1 mouse cellular context compared by ENCODE assay signal in the genomic region with DNA sequence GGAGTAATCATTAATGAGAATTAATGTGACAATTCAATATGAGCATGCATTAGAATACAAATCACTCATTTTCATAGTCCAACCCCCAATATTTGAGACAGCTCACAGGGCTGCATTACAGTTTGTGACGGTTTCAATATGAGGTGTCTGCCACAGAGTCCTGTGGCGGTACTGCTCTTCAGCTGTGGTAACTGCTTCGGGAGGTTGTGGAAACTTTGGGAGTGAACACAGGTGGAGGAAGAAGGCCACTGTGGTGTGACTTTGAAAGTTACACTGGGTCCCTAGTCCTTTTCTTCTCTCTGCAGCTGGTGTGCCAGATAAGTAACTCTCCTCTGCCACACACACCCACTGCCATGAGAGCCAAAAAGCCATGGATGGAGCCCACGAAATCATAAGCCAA.
TF ChIP-seq lines count a peak whose summit lies in the region.

No protein-coding gene starts in this region.

TF ChIP-seq in CH12.LX, 34 proteins besides CTCF, POLR2A, EP300 and RAD21 (continued from another document):
- TF ChIP-seq ZC3H11A (IDR thresholded peaks at IDR 0.05; ENCODE audit: low read depth, low read length) (no peak), E2F4 (IDR thresholded peaks at IDR 0.05; ENCODE audit: insufficient replicate concordance, low read depth, low read length) (no peak), MYC (IDR thresholded peaks at IDR 0.05; ENCODE audit: low read depth, low read length) (0 out of 2 replicates have a peak, but pooled peaks have one; percentile 39), JUND (conservative IDR thresholded peaks at IDR 0.05; ENCODE audit: low read depth, low read length) (peak; percentile 86), KAT2A (IDR thresholded peaks at IDR 0.05; ENCODE audit: insufficient replicate concordance, low read length) (no peak), ELF1 (IDR thresholded peaks at IDR 0.05; ENCODE audit: low read depth, low read length) (no peak), IRF4 (IDR thresholded peaks at IDR 0.05; ENCODE audit: low read depth, low read length) (peak; percentile 88), CHD1 (IDR thresholded peaks at IDR 0.05; ENCODE audit: low read depth, low read length) (no peak), POLR2AphosphoS2 (IDR thresholded peaks at IDR 0.05; ENCODE audit: low read depth, low read length) (no peak), TBP (conservative IDR thresholded peaks at IDR 0.05; ENCODE audit: low read depth, low read length) (no peak), JUN (IDR thresholded peaks at IDR 0.05; ENCODE audit: insufficient read depth, low read depth, low read length) (peak; percentile 66), MAZ (IDR thresholded peaks at IDR 0.05; ENCODE audit: low read depth, low read length) (no peak), SMC3 (IDR thresholded peaks at IDR 0.05; ENCODE audit: low read depth, low read length) (no peak), CHD2 (IDR thresholded peaks at IDR 0.05; ENCODE audit: low read length) (peak; percentile 58; the same call in 1 of the 2 replicates)
TF ChIP-seq in CH12.LX: peak in this region for 11.
